Mouse (Mus musculus): Measurements from ENCODE around the gene Bcl2.

DNA sequence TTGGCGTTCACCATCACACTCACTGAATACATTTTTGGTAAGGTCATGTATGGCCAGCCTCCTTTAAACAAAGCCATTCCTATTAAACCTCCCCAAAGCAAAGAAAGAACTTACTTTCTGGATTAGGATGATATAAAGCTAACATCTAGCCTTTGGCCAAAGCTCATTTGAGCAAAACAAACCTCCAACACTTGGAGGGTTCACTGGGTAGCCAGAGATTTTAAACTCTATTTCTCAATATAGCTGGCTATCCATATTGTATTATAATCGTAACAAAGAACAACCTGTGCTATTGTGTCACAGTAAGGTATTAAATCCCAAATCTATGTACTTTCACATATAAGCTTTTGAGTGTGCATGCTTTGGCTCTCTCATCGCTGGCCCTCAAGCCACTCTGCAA, 46.7 kb upstream of the Bcl2 start:
- TF ChIP-seq CHD2 (IDR thresholded peaks at IDR 0.05; ENCODE audit: low read depth, low read length) (no peak), HCFC1 (IDR thresholded peaks at IDR 0.05; ENCODE audit: borderline replicate concordance, insufficient read depth, low read length) (no peak)
